Mouse (Mus musculus): Measurements from ENCODE around the gene Gm7075.
"Not testable (repeated sequence)": the region's sequence is repeated elsewhere in the genome, so short reads cannot be mapped to it uniquely, and the experiment has no call there.

Gm7075 gene

DNA sequence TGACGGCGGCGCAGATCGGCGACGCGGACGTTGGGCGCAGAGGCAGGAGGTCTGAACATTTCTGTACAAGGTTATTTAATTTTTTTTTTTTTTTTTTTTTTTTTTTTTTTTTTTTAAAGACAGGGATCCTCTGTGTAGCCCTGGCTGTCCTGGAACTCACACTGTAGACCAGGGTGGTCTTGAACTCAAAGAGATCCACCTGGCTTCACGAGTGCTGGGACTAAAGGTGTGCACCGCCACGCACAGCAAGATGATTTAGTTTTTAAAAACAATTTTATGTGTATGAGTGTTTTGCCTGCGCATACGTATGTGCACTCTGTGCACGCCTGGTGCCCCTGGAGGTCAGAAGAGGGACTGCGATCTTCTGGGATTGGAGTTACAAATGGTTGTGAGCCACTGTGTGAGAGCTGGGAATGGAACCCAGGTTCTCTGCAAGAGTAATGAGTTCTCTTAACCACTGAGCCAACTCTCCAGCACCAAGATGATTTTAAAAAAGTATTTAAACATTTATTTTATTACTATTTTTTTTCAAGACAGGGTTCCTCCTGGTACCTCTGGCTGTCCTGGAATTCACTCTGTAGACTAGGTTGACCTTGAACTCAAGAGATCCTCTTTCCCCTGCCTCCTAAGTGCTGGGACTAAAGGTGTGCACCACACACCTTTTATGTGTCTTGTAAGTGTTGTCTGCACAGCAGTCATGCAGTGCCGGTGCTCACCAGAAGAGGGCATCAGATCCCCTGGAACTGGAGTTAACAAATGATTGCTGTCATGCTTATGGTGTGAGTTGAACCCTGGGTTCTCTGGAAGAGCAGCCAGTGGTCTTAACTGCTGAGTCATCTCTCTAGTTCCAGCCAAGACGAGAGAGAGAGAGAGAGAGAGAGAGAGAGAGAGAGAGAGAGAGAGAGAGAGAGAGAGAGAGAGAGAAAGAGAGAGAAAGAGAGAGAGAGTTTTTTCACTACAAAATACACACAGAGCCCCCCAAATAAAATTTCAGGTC is at the start of gene Gm7075:
Gene Gm7075, minus strand, starts transcription at position 51 of the 997 bp plus-strand sequence.
- in situ Hi-C loops (cut with MboI, MseI): loop anchor here (10.0 kb wide), 2 partner anchors 77 to 867 kb away; no protein-coding TSS in a partner anchor

DNA sequence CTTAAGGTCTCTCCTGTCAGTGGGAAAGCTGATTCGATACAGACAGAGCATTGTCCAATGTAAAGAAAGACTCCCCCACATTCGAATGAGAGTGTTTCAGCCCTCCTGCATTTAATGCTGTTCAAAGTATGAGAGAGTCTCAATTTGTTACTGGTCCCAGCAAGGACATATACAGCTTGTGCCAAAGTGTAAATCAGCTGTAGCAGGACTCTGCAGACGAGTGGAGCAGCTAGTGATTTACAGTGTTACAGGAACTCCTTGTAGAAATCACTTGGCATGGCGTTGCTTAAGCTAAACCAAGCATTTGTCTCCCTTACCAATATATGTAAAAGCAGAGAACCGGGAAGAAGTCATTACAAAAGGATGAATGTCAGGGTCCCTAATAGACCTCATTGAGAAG is 39.3 kb upstream of the Gm7075 start:
- in situ Hi-C loops (cut with MboI, MseI): no loop called here

DNA sequence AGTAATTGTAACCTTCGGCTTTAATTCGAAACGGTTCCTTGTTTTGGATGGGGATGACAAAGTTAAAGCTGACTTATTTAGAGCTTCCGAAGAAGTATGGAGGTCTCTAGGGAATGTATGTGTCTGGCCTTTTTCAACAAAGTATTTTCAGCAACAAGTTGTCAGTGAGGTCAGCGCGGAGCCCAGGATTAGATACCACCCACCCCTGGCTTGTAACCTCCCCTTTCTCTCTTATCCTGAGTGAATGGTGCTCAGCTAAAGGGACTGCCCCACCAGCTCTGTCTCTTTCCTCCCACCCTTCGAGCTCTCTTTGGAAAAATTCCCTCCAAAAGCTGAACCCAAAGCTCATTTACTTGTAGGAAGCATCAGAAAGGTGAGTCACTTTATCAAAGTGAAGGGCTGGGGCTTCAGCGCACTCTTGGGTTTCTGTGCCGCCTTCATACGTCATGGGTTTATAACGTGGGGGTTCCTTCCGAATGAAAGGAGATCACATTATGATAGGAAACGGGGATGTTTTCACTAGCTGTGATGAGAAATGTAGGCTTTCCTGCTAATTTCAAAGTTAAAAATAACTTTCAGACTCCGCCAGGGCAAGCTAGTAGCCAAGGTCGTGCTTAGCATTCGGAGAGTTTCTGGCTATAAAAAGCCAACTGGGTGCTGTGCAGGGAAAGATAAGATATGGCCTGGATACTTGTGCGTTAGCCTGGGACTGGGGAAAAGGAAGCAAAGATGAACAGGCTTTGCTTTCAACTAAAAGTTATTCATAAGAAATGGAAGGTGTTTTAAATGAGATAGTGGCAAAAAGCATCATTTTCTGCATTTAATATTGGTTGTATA is 35.9 kb upstream of the Gm7075 start:
- in situ Hi-C loops (cut with MboI, MseI): no loop called here

DNA sequence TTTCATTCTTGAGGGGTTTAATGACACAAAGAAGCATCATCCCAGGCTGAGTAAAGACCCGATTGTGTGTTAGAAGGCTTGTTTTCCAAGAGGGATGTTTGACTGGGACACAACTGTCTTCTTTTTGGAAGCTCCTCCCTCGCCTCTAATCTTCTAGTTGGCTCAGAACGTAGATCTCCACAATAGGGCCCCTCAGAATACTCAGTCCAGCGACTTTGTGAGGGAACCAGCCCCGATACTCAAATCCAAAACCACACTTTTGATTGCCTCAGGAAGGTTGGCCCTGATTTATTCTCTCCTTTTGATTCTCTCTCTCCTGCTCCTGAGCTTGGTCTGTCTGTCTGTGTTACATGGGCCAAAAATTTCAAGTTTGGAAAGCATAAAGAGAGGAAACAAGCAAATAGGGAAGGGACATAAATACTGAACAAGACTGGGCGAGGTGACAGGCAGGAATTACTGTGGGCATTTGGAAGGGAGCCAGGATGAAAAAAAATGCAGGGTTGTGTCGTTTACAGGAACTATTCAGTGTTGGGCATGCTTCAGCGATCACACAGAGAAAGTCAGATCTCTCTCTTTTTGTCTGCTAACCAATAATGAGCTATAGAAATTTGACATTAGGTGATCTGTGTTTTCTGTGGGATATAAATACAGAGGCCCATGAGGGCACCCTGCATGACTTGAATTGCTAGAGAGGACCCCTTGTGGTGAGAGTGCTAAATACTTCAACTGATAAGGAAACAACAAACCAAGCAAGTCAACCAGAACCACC is 33.7 kb upstream of the Gm7075 start:
- in situ Hi-C loops (cut with MboI, MseI): no loop called here

DNA sequence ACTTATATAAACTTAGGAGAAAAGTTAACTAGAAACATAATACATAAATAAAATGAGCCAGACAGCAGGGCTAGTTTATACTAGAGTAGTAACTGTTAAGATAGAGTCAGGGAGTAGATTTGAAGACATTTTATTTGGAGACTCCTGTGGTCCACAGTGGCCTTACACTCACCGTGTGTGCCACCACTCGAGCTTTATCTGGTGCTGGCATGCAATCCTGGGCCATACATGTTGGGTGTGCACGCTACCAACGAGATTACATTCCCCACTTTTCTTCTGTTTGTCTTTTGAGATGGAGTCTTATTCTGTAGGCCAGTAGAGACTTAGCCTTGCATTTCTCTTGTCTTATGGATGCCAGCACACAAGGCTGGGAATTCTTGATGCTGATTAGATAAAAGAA is 32.3 kb upstream of the Gm7075 start:
- in situ Hi-C loops (cut with MboI, MseI): no loop called here

DNA sequence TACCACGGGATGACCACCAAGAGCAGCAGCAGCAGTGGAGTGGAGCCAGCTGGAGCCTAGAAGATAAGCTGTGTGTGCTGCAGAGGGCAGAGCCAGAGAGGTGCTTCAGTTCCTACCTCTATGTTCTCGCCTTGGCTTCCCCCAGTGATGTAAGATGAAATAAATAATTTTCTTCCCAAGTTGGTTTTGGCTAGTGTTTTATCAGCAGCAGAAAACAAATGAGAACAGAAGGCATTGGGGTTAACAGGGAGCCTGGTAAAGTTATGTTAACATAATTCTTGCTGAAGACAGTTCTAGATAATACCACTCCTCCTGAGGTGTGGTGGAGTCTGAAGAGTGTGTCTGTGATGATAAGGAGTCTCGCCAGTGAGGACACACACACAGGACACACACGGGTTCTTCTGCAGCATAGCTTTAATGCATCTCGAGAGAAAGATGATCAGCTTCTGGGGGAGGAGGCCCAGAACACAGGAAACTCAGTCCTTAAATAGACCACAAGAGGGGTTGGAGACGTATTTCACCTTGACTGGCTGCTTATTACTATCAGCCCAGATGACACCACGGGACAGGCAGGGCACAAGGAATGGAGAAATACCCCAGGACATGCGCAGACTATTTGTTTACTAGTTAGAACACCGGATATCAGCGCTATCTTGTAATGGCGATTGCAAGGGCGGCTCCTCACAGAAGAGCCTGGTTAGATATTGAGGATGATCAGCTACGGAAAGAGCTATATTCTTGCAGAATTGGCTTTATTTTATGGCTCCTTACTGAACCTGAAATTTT is 23.2 kb upstream of the Gm7075 start:
- in situ Hi-C loops (cut with MboI, MseI): not testable (repeated sequence)

DNA sequence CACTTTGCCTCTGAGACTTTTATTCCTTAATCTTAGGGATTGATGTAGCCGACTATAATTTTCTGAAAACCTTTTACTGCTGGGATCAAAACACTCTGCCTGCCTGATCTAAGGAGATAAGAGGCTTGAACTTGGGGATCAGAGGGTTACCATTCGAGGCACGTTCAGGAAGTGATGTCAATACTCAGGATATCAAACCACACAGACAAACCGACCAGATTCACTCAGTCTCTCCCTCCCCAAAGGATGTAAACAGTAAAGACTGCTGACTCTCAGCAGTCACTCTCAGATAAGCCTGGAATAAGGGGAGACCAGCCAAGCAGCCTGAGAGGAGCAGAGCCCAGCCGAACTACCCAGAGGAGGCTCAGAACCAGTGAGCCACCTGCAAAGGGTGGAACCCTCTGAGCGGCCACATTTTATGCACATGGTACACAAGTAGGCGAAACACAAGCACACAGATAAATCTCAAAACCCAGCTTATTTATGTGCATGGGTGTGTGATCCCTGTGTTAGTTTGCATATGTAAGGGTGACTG is 18.2 kb upstream of the Gm7075 start:
- in situ Hi-C loops (cut with MboI, MseI): no loop called here

DNA sequence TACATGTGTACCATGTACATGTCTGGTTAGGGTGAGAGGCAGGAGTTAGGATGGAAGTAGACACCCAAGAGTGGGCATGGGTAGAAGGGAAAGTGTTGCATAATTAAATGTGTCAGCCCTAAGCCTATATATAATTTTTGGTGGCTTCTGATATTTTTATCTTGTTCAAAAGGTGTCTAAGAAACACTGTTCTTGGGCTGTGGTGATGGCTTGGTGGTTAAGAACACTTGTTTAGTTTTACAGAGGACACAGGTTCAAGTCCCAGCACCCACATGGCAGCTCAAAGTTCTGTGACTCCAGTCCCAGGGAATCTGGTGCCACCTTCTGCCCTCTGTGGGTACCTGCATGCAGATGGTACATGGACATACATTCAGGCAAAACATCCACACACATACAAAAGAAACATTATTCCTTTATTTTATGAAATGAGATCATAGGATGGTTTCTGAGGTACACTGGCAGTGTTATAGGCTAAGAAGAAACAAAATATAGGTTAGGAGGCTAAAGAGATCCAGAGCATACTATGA is 17.2 kb upstream of the Gm7075 start:
- in situ Hi-C loops (cut with MboI, MseI): no loop called here

DNA sequence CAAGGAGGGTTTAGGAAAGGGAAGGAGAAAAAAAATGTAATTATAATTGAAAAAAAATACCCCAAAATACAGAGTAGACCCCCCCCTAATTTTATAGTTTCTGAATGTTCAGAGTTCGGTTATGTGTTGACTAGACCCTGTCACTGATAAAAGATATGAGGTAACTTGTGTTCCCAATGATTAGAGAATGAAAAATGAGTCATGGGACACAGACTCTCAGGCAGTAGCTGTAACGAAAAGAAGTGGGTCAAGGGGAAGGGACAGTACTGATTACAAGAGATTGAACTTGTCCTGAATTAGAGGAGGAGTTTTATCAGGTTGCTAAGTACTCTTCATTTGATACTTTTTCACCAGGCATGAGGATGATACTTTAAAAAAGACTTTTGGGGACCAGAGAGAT is 11.3 kb upstream of the Gm7075 start:
- in situ Hi-C loops (cut with MboI, MseI): no loop called here

DNA sequence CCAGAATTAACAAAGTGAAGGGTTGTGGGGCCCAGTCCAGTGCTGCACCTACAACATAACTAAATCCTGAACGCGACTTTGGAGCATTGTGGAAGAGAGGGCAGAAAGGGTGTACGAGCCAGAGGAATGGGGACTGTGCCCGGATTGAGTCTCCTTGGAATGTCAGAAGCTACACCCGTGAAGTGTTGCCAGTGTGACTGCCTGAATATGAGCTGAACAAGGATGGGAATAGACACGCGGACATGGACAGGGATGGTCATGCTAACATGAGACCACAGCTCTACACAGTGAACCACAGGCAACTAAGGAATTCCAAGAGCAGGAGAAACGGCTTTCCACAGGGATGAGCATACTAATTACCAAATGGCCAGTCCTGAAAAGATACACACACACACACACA is 10.5 kb upstream of the Gm7075 start:
- in situ Hi-C loops (cut with MboI, MseI): no loop called here

DNA sequence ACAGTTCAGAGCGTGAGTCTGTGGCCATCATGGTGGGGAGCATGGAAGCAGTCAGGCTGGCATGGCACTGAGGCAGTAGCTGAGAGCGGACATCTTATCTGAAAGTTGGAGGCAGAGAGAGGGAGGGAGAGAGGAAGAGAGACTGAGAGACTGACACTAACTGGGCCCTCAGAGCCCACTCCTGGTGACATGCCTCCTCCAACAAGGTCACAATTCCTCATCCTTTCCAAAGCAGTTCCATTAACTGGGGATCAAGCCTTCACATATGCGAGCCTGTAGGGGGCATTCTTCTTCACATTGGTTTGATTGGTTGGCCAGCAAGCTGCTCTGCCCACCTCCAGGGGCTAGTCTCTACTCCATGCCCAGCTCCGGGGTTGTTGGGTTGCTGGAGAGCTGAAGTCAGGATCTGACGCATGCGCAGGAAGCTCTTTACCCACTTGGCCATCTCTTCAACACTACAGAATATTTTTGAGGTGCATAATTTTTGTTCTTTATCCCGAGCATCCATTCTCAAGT is 9.7 kb upstream of the Gm7075 start:
- in situ Hi-C loops (cut with MboI, MseI): no loop called here

DNA sequence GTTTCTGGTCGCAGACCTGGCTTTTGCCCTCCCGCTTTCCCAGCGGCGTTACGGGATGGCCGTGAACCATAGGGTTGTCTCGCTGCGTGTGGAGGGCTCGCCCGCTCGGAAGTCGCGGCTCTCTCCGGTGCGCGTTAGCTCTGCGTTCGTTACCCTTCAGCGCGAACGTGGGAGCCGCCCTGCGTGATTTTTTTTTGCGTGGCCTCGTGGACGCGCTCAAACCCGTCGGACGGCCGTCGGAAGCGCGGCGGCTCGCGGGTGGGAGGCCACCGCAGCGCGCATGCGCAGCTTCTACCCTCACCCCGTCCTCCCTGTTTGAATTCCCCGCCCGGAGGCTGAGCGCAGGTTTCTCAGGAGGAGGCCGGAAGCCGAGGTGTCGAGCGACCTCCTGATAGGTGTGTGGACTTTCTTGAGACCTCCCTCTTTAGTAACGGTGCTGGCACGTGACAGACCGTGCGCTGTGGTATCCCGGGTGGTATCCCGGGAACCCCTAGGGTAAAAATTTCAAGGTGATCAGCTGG is 8.3 kb upstream of the Gm7075 start, which contains the start of gene Ctnna3:
Gene Ctnna3, plus strand, starts transcription at position 314 of the 521 bp plus-strand sequence.
- in situ Hi-C loops (cut with MboI, MseI): loop anchor here (10.0 kb wide), 2 partner anchors 85 to 875 kb away; no protein-coding TSS in a partner anchor

DNA sequence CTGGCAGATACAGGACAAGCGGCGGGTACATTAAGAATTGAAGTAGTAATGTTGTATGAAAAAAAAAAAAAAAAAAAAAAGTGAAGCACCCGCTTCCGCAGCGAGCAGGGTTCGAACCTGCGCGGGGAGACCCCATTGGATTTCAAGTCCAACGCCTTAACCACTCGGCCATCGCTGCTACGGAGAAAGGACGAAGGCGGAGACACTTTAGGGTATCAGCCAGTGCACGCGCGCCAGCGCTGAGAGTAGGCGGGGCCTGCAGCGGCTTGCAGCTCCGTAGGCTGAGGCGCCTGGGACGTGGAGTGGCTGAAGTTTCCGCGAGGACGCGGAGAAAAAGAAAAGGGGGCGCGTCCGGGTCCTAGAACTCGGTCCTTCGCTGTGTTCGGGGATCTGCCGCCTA is 7.8 kb upstream of the Gm7075 start:
- in situ Hi-C loops (cut with MboI, MseI): loop anchor here (10.0 kb wide), 2 partner anchors 85 to 875 kb away; no protein-coding TSS in a partner anchor

DNA sequence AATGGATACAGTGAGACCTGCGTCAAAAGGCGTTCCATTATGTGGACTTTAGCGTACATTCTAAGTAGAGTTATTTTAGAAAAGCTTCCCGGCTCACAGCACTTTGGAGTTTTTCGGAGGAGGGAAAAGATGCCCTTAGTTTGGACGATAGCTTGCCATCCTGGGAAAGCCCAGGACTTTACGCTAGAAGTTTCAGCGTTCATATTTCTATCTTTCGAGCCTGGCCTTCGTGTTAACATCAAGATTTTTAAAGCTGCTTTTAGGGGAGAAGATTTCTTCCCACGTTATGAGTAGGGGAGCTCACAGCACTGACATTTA is 7.4 kb upstream of the Gm7075 start:
- in situ Hi-C loops (cut with MboI, MseI): loop anchor here (10.0 kb wide), 2 partner anchors 84 to 874 kb away; no protein-coding TSS in a partner anchor

DNA sequence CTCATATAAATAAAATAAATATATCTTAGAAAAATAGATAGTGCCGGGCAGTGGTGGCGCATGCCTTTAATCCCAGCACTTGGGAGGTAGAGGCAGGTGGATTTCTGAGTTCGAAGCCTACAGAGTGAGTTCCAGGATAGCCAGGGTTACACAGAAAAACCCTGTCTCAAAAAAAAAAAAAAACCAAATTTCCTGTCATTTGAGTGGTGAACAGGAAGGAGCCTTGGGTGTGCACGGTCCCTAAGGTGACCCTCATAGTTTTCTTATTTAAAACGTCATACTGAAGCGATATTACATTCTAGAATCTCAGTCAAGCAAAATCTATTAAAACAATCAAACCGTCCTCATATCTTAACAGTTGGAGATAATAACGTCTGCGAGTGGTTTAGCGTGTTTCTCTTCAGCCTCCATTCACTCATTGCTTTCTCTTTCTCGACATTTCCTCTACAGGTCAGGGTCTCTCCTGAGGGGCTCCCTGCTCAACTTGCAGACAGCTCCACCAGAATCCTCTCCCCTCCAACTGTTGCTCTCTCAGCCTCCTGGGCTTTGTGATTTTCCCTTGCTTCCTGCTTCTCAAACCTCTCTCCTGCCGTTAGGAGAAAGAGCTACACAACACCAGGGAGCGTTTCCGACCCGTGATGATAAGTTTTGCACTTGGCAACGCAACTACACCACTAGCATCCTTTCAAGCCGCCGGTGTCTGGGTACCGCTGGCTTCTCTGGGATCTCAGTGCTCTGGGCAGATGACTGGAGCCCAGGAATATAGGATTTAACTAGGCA is 6.8 kb upstream of the Gm7075 start:
- in situ Hi-C loops (cut with MboI, MseI): loop anchor here (10.0 kb wide), 2 partner anchors 84 to 874 kb away; no protein-coding TSS in a partner anchor

DNA sequence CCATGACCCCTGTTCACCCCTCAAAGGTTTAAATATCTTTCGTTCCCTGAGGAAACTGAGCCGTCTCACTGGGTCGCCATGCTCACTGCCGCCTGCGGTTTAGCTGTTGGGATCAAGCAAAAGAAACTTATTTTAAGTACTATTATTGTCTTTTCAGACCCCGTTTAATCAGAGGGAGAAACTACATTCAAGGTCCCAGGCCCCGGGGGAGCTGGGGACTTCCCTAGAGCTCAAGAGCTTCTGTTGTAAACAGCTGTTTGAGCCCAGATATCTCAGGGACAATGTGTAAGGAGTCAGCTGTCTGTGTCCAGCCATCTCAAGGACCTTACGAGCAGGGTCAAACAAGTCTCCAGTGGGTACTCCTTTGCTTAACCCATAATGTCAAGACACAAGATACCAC is 5.6 kb upstream of the Gm7075 start:
- in situ Hi-C loops (cut with MboI, MseI): loop anchor here (10.0 kb wide), 2 partner anchors 82 to 872 kb away; no protein-coding TSS in a partner anchor

DNA sequence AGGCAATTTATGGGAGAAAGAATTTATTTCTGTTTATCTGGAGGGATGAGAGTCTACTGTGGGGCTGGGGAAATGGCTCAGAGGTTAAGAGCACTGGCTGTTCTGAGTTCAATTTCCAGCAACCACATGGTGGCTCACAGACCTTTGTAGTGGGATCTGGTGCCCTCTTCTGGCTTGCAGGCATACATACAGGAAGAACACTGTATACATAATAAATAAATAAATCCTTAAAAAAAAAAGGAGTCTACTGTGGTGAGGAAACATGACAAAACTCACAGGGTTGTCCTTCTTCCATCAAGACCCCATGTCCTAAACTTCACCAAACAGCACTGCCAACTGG is 2.9 kb upstream of the Gm7075 start:
- in situ Hi-C loops (cut with MboI, MseI): loop anchor here (10.0 kb wide), 2 partner anchors 80 to 870 kb away; no protein-coding TSS in a partner anchor

DNA sequence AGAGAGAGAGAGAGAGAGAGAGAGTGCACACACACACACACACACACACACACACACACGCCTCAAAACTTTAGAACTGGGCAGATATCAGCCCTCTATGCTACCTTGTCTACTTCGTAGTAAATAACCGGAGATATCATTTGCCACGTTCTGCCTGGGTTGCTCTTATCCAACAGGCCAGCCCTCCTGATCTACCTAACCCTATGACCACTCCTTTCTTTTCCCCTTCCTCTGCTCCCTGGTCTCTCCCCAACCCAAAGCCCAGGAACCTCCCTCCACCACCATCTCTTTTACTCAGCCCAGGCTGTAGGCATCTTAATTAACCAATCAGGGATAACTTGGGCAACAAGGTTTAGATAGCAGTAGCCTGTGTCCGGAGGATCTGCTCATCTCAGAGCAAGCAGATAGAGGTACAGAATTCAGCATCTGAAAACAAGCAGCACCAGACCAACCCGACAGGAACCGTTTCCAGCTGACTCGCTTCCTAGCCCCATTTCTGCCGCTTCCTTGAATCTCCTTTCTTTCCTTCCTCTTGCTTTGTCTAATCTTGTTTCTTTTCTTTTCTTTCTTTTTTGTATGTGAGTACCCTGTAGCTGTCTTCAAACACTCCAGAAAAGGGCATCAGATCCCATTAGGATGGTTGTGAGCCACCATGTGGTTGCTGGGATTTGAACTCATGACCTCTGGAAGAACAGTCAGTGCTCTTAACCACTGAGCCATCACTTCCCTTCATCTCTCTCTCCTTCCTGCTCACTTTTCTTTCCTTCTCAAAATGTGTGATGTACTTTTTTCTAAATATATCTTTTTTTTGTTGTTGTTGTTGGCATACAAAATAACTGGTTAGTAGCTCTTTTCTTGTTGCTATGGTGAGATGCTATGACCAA is 2.2 kb upstream of the Gm7075 start:
- in situ Hi-C loops (cut with MboI, MseI): loop anchor here (10.0 kb wide), 2 partner anchors 79 to 869 kb away; no protein-coding TSS in a partner anchor

Data from T-helper 1 cell (primary cell).